Mouse (Mus musculus): ENCODE data around the gene Mfn1. TPM values are rescaled to one million over a fixed set of nuclear protein-coding genes. Genes with fewer than 3 reads are reported as not detected.
A peak's percentile ranks its signal among the peaks of the same experiment; 100 is the strongest.

Gene Mfn1
- total and polyA plus RNA-seq, 3 experiments = 16.6 to 27.4 (median 25.6) TPM

- TF ChIP-seq JUN (IDR thresholded peaks at IDR 0.05; ENCODE audit: insufficient read depth, low read depth, low read length) = no peak
- no peak for TF ChIP-seq USF2 (conservative IDR thresholded peaks at IDR 0.05; ENCODE audit: low read depth, low read length)
- TF ChIP-seq E2F4 (IDR thresholded peaks at IDR 0.05; ENCODE audit: insufficient replicate concordance, low read depth, low read length) = no peak
- no peak for TF ChIP-seq ZMIZ1 (IDR thresholded peaks at IDR 0.05; ENCODE audit: low read depth, low read length)
- TF ChIP-seq CHD2 (IDR thresholded peaks at IDR 0.05; ENCODE audit: low read length) = peak; percentile 44; the same call in 1 of the 2 replicates
- TF ChIP-seq EP300 (IDR thresholded peaks at IDR 0.05; ENCODE audit: low read length) = 0 out of 2 replicates have a peak, but pooled peaks have one; percentile 34
- peak; percentile 93 for TF ChIP-seq MYC (IDR thresholded peaks at IDR 0.05; ENCODE audit: low read depth, low read length)
- TF ChIP-seq SMC3 (IDR thresholded peaks at IDR 0.05; ENCODE audit: low read depth, low read length) = peak; percentile 3; the same call in 1 of the 2 replicates
- TF ChIP-seq TBP (conservative IDR thresholded peaks at IDR 0.05; ENCODE audit: low read depth, low read length) = peak; percentile 49; the same call in 1 of the 2 replicates
- TF ChIP-seq PAX5 (IDR thresholded peaks at IDR 0.05; ENCODE audit: low read length) = no peak
- no peak for TF ChIP-seq GABPA (IDR thresholded peaks at IDR 0.05; ENCODE audit: insufficient replicate concordance, low read depth, low read length)
- no peak for TF ChIP-seq RAD21 (IDR thresholded peaks at IDR 0.05; ENCODE audit: low read depth, low read length)
- peak; percentile 53 for TF ChIP-seq NELFE (IDR thresholded peaks at IDR 0.05; ENCODE audit: low read depth, low read length)
- TF ChIP-seq MAX (IDR thresholded peaks at IDR 0.05; ENCODE audit: low read length) = peak; percentile 76
These were observed 39.0 kb upstream of the Mfn1 start (continued) for GRCm38 (mm10) chr3:32490076-32490927.

GRCm38 (mm10) chr3:32490928-32491315 is 38.3 kb upstream of the Mfn1 start:
- Histone ChIP-seq H3K27me3 (replicated peaks) (no peaks in the 10 kb centered on the region), H3K27ac (ENCODE audit: insufficient read depth, low read depth) (peak overlapping the region; percentile 100), H3K9me3 (replicated peaks; ENCODE audit: low read length) (no peaks in the 10 kb centered on the region), H3K36me3 (replicated peaks in 1 of 2; ENCODE audit: control insufficient read depth in 1 of 2, insufficient read depth in 1 of 2, low read length in 1 of 2) (no peaks in the 10 kb centered on the region), H3K79me2 (replicated peaks; ENCODE audit: control insufficient read depth, extremely low read depth, insufficient read depth, poor library complexity, severe bottlenecking) (no peaks in the 10 kb centered on the region), H3K4me3 (replicated peaks in 1 of 3; ENCODE audit: low read depth in 2 of 3, low read length in 2 of 3, poor library complexity in 1 of 3) (peak overlapping the region in 1 of 3 experiments; percentile 12), H3K4me2 (ENCODE audit: insufficient read depth, low read depth, poor library complexity, severe bottlenecking) (peak overlapping the region; percentile 93), H3K4me1 (ENCODE audit: control insufficient read depth in 1 of 2, insufficient read depth in 2 of 2) (peaks cover 41 to 95% of the 10 kb centered on the region in 2 experiments), H3K9ac (ENCODE audit: insufficient read depth, low read depth) (peak overlapping the region; percentile 12)
- dilution Hi-C loops (cut with MboI; ENCODE audit: extremely low pct_ligation_motif_present, extremely low pct_unique_long_range_greater_than_20kb, low sequenced_read_pairs) = no loop called here
- in situ Hi-C loops (cut with MboI; ENCODE audit: low pct_ligation_motif_present, low pct_unique_long_range_greater_than_20kb, low sequenced_read_pairs) = loop anchor here (10.0 kb wide), 1 partner anchor 116 kb away; no protein-coding TSS in a partner anchor
- DNase-seq (ENCODE audit: extremely low read depth) = peak; percentile 87
- TF ChIP-seq MAX (IDR thresholded peaks at IDR 0.05; ENCODE audit: low read length) = no peak; the same call in 1 of the 2 replicates
- no peak for TF ChIP-seq ZC3H11A (IDR thresholded peaks at IDR 0.05; ENCODE audit: low read depth, low read length)
- no peak for TF ChIP-seq ELF1 (IDR thresholded peaks at IDR 0.05; ENCODE audit: low read depth, low read length)
- no peak for TF ChIP-seq HCFC1 (IDR thresholded peaks at IDR 0.05; ENCODE audit: low read depth, low read length)
- no peak for TF ChIP-seq USF2 (conservative IDR thresholded peaks at IDR 0.05; ENCODE audit: low read depth, low read length)
- TF ChIP-seq CHD1 (IDR thresholded peaks at IDR 0.05; ENCODE audit: low read depth, low read length) = no peak
- TF ChIP-seq MAFK (IDR thresholded peaks at IDR 0.05; ENCODE audit: insufficient replicate concordance, low read length) = peak; percentile 73; the same call in 1 of the 2 replicates
- no peak for TF ChIP-seq UBTF (IDR thresholded peaks at IDR 0.05; ENCODE audit: low read depth, low read length)
- TF ChIP-seq IRF4 (IDR thresholded peaks at IDR 0.05; ENCODE audit: low read depth, low read length) = peak; percentile 98
- peak; percentile 68; the same call in 1 of the 2 replicates for TF ChIP-seq MAZ (IDR thresholded peaks at IDR 0.05; ENCODE audit: low read depth, low read length)
- no peak for TF ChIP-seq E2F4 (IDR thresholded peaks at IDR 0.05; ENCODE audit: insufficient replicate concordance, low read depth, low read length)
- TF ChIP-seq TBP (conservative IDR thresholded peaks at IDR 0.05; ENCODE audit: low read depth, low read length) = 0 out of 2 replicates have a peak, but pooled peaks have one; percentile 60
- TF ChIP-seq NELFE (IDR thresholded peaks at IDR 0.05; ENCODE audit: low read depth, low read length) = no peak
- no peak for TF ChIP-seq ZKSCAN1 (IDR thresholded peaks at IDR 0.05; ENCODE audit: borderline replicate concordance, low read depth, low read length)
- TF ChIP-seq RAD21 (IDR thresholded peaks at IDR 0.05; ENCODE audit: low read depth, low read length) = no peak; the same call in 1 of the 2 replicates
- TF ChIP-seq MYC (IDR thresholded peaks at IDR 0.05; ENCODE audit: low read depth, low read length) = 0 out of 2 replicates have a peak, but pooled peaks have one; percentile 26
- TF ChIP-seq POLR2A (IDR thresholded peaks at IDR 0.05; ENCODE audit: low read depth, low read length) = no peak
- peak; percentile 75 for TF ChIP-seq JUND (conservative IDR thresholded peaks at IDR 0.05; ENCODE audit: low read depth, low read length)
- no peak for TF ChIP-seq RCOR1 (conservative IDR thresholded peaks at IDR 0.05; ENCODE audit: low read depth, low read length)
- no peak for TF ChIP-seq POLR2AphosphoS2 (IDR thresholded peaks at IDR 0.05; ENCODE audit: low read depth, low read length)
- TF ChIP-seq ETS1 (conservative IDR thresholded peaks at IDR 0.05; ENCODE audit: low read depth, low read length) = peak; percentile 90
- TF ChIP-seq ZMIZ1 (IDR thresholded peaks at IDR 0.05; ENCODE audit: low read depth, low read length) = peak; percentile 51; the same call in 1 of the 2 replicates
- TF ChIP-seq NRF1 (IDR thresholded peaks at IDR 0.05; ENCODE audit: low read depth, low read length) = no peak
- peak; percentile 50 for TF ChIP-seq SIN3A (IDR thresholded peaks at IDR 0.05; ENCODE audit: low read length)
- no peak for TF ChIP-seq USF1 (IDR thresholded peaks at IDR 0.05; ENCODE audit: low read depth, low read length)
- no peak; the same call in 1 of the 2 replicates for TF ChIP-seq MXI1 (IDR thresholded peaks at IDR 0.05; ENCODE audit: low read depth, low read length)
- peak; percentile 81 for TF ChIP-seq CHD2 (IDR thresholded peaks at IDR 0.05; ENCODE audit: low read length)
- peak; percentile 78 for TF ChIP-seq TCF12 (IDR thresholded peaks at IDR 0.05; ENCODE audit: low read depth, low read length)

Data from CH12.LX (cell line).